Mouse (Mus musculus) midbrain, embryonic 10.5 days (tissue): ENCODE data around the gene Fgfr3. TPM values are rescaled to one million over a fixed set of nuclear protein-coding genes. Genes with fewer than 3 reads are reported as not detected.

Source experiments
- DNase-seq: peaks from one replicate; pipeline ENCODE4 v3.0.0-alpha.2; 2017; ENCODE audit warnings: low spot score
- H3K27ac ChIP-seq: fragments of 300-500 bp; sonication (generic); replicated peaks from 2 replicates; pipeline ENCODE4 v1.5.1; 2016; ENCODE audit warnings: mild to moderate bottlenecking
- H3K27me3 ChIP-seq: fragments of 300-500 bp; sonication (generic); 2 replicates; pipeline ENCODE4 v1.6.1; 2016; ENCODE audit warnings: low read depth, mild to moderate bottlenecking; ENCODE audit not compliant: poor library complexity, severe bottlenecking
- H3K36me3 ChIP-seq: fragments of 300-500 bp; sonication (generic); 2 replicates; pipeline ENCODE4 v1.6.1; 2016; ENCODE audit warnings: mild to moderate bottlenecking, moderate library complexity
- H3K4me1 ChIP-seq: fragments of 300-500 bp; sonication (generic); 2 replicates; pipeline ENCODE4 v1.6.1; 2016
- H3K4me3 ChIP-seq: fragments of 300-500 bp; sonication (generic); 2 replicates; pipeline ENCODE4 v1.5.1; 2016; ENCODE audit warnings: mild to moderate bottlenecking, moderate library complexity
- H3K9me3 ChIP-seq: fragments of 300-500 bp; sonication (generic); replicated peaks from 2 replicates; pipeline ENCODE4 v1.6.1; 2016; ENCODE audit warnings: mild to moderate bottlenecking
- WGBS: fragments of 180-500 bp; shearing (Covaris S2); methylation state at CpG from one replicate; pipeline ENCODE4 v1.1.7; 2016; 5-methylcytosine and 5-hydroxymethylcytosine counted together
- polyA plus RNA-seq: library from polyadenylated mRNA; unstranded; fragments of >200 nt; fragmentation: Nextera tagmentation; extraction: Ambion mirVana; gene quantifications from 2 replicates; pipeline ENCODE4 v1.2.1, GENCODE M21; 2016

Fgfr3 gene
- polyA plus RNA-seq, result 68.3 and 72.7 TPM in 2 replicates

DNA sequence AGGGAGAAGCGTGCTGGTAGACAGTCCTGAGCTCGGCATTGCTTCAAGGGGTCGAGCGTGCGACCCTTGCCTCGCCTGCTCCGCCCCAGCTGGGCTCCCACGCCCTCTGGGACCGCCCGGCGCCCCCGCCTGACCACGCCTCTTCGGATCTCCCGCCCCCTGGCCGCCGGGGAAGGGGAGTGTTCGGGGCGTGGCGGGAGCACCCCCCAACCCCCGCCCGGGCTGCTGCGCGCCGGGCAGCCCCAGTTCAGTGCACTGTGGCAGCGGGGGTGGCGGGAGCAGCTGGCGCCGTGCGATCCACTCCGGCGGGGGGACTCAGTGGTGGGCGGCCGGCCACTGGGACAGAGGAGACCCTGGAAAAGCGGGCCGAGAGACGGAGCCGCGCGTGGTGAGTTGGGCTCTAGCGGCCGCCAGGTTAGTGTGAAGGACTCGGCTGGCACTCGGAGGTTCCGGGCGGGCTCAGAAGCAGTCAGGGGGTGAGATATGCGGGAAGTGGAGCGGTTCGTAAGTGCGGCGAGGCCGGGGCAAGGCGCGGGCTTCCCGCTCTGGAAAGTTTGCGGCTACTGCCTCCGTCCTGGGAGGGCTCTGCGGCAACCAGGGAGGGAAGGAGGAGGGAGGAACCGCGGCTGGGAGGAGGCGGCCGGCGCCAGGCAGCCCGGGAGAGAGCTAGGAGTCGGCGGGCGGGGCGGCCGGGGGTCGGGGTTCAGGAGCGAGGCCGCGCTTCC is at the start of gene Fgfr3:
Gene Fgfr3, plus strand, starts transcription at position 134 of the 725 bp plus-strand sequence.
- WGBS, result under 1% methylated on average over 63 of the region's 73 CpGs
- H3K27ac ChIP-seq, result peak within 1 kb of the TSS; percentile 95
- peak within 1 kb of the TSS; percentile 92 for H3K4me3 ChIP-seq
- H3K36me3 ChIP-seq, result peaks cover 35% of the 10 kb centered on the region
- peaks cover 88% of the 10 kb centered on the region for H3K4me1 ChIP-seq
- no peaks in the 10 kb centered on the region for H3K9me3 ChIP-seq
- peaks cover 96% of the 10 kb centered on the region for H3K27me3 ChIP-seq
- peak; percentile 85 for DNase-seq

DNA sequence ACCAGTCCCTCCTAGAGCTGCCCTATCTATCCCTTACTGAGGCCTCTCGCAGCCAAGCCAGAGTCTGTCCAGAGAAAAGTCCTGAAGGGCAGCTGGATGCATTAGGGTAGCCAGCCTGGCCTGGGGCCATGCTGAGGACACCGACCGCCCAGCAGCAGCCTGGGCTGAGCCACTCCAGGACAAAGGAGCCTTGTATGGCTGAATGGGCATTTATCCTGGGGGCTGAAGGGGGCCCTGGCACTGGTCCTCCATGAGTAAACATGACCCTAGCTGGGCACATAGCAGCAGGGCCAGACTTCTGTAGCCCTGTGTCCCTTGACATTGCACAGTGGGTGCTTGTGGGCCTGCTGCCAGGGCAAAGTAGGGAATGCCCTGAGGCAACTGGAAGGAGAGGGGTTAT is 47.0 kb upstream of the Fgfr3 start:
- Histone ChIP-seq H3K27me3 (no peaks in the 10 kb centered on the region), H3K9me3 (no peaks in the 10 kb centered on the region), H3K27ac (peak overlapping the region; percentile 60; the same call in 1 of the 2 replicates), H3K36me3 (peaks cover 50% of the 10 kb centered on the region), H3K4me3 (no peak overlapping the region), H3K4me1 (peaks cover 11% of the 10 kb centered on the region)
- DNase-seq, result no peak
- WGBS, result 75% methylated on average over 3 of the region's 3 CpGs

DNA sequence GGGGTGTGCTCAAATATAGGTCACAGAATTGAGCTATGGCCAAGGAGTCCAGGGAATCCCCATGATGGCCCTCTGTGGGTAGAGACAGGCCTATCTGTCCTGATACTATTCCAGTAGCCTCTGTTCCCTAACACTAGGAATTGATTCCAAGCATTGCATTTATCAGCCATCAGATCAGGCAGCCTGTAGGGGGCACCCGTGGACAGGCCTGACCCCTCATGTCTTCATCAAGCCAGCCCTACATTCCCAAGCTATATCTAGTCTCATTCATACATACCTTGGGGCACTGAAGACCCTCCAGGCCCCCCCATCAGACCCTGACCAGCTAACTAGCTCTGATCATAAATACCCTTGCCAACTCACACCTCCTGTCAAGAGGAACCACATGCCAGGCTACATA is 45.5 kb upstream of the Fgfr3 start:
- H3K36me3 ChIP-seq, result peaks cover 35% of the 10 kb centered on the region
- WGBS, result 4% methylated on average over 1 of the region's 1 CpGs
- DNase-seq, result peak; percentile 69
- no peaks in the 10 kb centered on the region for H3K27me3 ChIP-seq
- H3K27ac ChIP-seq, result no peak overlapping the region
- H3K4me1 ChIP-seq, result peaks cover 12% of the 10 kb centered on the region
- no peaks in the 10 kb centered on the region for H3K9me3 ChIP-seq
- no peak overlapping the region for H3K4me3 ChIP-seq

DNA sequence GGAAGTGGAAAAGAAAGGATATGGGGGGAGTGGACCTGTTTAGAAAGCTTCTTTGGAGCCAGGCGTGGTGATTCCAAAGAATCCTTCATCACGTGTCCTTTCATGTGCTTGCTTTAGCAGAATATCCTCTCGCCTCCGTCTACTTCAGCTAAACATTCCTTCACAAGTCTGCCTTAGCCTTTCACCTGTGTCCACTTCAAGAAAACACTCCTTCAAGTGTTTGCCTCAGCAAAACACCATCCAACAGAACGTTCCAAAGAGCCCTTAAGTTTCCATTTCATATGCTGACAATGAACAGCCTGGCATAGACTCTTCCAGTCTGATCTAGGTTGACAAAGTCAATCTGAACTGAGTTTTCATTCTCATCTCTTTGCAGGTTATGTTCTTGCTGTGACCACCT is 43.2 kb upstream of the Fgfr3 start:
- H3K27ac ChIP-seq, result no peak overlapping the region
- H3K36me3 ChIP-seq, result peaks cover 12% of the 10 kb centered on the region
- H3K4me3 ChIP-seq, result no peak overlapping the region
- H3K9me3 ChIP-seq, result no peaks in the 10 kb centered on the region
- H3K27me3 ChIP-seq, result peaks cover 16% of the 10 kb centered on the region; the same call in 1 of the 2 replicates
- H3K4me1 ChIP-seq, result peaks cover 16% of the 10 kb centered on the region
- 87% methylated on average over 5 of the region's 5 CpGs for WGBS
- no peak for DNase-seq

DNA sequence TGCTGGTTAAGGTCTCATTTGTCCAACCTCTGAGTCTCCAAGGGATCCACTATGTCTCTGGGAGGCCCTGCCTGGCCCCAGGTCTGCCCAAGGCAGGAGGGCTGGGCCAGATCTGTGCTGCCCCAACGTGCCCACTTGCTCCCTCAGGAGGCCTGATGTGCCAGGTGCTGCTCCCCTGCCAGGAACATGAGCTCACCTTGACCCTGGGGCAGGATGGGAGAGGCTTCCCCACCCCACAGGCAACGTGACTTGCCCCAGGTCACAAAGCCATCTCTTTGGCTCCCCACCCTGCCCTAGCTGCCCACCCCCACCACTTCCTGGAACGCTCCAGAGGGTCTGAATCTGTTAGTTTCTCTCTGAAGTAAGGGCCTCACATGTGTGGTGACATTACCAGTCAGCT is 40.4 kb upstream of the Fgfr3 start:
- Histone ChIP-seq H3K27me3 (peaks cover 36% of the 10 kb centered on the region), H3K9me3 (no peaks in the 10 kb centered on the region), H3K27ac (peak overlapping the region; percentile 49; the same call in 1 of the 2 replicates), H3K4me3 (no peak overlapping the region), H3K36me3 (no peaks in the 10 kb centered on the region), H3K4me1 (peaks cover 19% of the 10 kb centered on the region; the same call in 1 of the 2 replicates)
- DNase-seq, result no peak
- 60% methylated on average over 3 of the region's 3 CpGs for WGBS

DNA sequence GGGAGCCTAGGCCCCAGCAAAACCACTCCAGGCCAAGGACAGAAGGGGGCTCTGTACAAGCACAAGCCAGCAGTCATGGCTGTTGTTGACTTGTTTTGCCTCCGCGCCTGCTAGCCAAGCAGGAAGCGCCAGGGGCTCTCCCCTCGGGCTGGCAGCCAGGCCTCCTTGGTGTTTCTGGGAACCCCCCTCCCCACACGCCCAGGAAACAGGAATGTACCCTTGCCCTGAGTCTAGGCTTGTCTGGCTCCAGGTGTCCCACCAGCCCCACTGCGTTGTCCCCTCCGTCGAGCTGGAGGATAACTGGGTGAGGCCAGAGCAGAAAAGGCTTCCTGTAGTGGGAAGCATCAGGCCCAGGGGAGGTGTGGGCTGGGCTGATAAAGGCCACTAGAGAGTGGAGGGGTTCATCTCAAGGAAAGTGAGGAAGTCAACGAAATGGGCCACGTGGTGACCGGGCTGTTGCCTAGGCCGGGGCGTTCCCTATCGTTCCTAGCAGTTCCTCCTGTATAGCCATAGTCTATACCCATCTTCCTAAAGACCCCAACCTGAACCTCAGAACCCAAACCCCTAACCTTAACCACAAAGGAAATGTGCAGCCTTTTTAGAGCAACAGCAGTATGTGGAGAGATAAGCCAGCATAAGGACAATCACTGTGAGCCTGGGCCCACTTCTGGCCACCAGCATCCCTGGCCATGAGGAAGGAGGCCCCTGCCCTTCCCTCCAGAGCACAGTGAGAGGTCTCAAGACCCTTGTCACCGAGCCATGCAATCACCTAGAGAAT is 39.7 kb upstream of the Fgfr3 start:
- 78% methylated on average over 15 of the region's 15 CpGs for WGBS
- Histone ChIP-seq H3K27ac (0 out of 2 replicates have a peak overlapping the region, but pooled peaks have one; percentile 58), H3K36me3 (no peaks in the 10 kb centered on the region), H3K27me3 (peaks cover 44% of the 10 kb centered on the region), H3K4me1 (peaks cover 19% of the 10 kb centered on the region; the same call in 1 of the 2 replicates), H3K4me3 (no peak overlapping the region), H3K9me3 (no peaks in the 10 kb centered on the region)
- DNase-seq, result no peak

DNA sequence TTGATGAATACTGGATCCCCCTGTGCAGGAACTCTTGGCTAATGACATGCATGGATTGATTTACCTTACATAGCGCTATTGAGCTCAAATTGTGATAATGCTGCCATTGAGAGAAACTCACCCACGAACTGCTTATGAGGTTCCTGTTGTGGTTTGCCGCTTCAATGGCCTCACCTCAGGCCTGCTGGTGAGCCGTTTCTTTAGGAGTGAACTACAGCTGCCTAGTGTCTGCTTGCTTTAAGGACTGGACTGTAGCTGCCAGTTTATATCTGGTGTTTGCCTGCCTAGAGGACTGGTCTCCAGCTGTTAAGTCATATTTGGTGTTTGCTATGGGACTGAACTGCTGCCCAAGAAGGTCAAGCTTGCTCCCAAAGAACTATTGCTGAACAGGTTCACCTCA is 38.5 kb upstream of the Fgfr3 start:
- peaks cover 55% of the 10 kb centered on the region for H3K27me3 ChIP-seq
- WGBS, result 81% methylated on average over 4 of the region's 4 CpGs

DNA sequence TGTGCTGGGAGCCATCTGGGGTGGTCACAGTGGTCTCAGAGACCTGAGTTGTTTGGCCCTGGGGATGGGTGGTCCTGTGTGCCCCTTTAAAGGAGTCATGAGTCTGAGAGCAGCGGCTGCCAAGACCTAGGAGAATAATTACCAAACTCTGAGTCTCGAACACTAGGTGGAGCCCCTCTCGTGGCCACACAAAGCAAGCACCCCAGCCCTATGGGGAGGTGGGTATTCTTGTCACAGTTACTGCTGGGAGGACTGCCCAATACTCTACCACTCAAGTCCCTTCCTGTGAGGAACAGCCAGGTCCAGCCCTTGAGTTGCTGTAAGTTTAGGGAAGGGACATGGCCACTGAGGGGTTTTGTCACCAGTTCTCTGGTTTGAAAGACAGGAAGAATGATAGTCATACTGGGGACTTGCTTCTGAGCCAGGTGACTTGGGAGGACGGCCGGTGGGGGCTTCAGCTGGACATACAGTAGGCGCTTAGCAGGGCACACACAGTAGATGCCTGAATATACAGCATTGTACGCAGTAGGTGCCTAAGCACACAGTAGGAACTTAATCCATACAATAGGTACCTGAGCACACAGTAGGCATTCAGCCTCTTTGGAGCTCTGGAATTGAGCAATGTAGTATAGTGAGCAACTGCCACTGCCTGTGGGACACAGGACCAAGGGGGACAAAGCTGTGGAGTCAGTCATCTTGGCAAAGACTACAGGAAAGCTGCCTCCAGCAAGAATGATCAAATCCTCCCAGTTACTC is 37.4 kb upstream of the Fgfr3 start:
- Histone ChIP-seq H3K27me3 (peaks cover 67% of the 10 kb centered on the region), H3K4me1 (peaks cover 32% of the 10 kb centered on the region), H3K27ac (peak overlapping the region; percentile 42; the same call in 1 of the 2 replicates), H3K4me3 (no peak overlapping the region), H3K9me3 (no peaks in the 10 kb centered on the region), H3K36me3 (no peaks in the 10 kb centered on the region)
- 49% methylated on average over 7 of the region's 7 CpGs for WGBS
- DNase-seq, result peak; percentile 67

More for the DNA sequence above, 38.5 kb upstream of the Fgfr3 start:
- Histone ChIP-seq H3K27ac (no peak overlapping the region), H3K4me3 (no peak overlapping the region), H3K36me3 (no peaks in the 10 kb centered on the region), H3K9me3 (no peaks in the 10 kb centered on the region), H3K4me1 (peaks cover 20% of the 10 kb centered on the region)
- no peak for DNase-seq

DNA sequence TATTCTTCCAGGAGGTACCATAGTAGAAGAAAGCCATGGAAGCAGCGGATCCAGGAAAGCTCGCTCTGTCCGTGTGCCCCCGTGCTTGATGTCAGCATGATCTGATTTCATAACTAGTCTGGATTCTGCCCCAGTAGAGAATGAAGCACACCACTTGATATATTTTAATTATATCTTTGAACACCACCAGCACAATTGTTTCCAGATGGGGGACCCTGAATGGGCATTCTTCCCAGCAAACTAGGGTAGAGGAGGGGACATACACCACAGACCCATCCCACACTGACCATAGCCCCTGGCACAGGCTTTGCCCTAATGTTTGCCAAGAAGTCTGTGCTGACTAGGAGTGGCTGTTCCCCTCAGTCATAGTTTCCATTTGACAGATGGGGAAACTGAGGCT is 36.5 kb upstream of the Fgfr3 start:
- Histone ChIP-seq H3K27me3 (peaks cover 75% of the 10 kb centered on the region), H3K27ac (no peak overlapping the region), H3K4me1 (peaks cover 40% of the 10 kb centered on the region), H3K9me3 (no peaks in the 10 kb centered on the region), H3K36me3 (no peaks in the 10 kb centered on the region), H3K4me3 (no peak overlapping the region)
- WGBS, result 94% methylated on average over 4 of the region's 4 CpGs
- DNase-seq, result no peak

DNA sequence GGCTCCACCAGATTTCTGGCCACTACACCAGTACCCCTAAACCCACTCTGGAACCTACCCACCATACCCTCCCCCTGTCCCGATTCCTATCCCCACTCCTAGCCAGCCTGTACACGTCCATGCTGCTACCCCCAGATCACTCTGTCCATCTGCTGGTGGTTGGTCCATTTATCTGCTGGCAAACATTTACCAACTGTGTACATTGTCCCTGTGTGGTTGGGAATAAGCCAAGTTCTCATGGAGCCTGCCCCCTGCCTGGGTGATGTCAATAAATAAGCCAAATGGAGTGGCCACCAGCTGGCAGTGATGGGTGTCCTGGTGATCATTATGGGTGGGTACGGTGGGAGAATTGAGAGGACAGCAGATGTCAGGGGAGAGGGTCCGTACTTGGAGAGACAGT is 34.3 kb upstream of the Fgfr3 start:
- no peaks in the 10 kb centered on the region for H3K36me3 ChIP-seq
- H3K4me1 ChIP-seq, result peaks cover 47% of the 10 kb centered on the region
- DNase-seq, result no peak
- H3K27ac ChIP-seq, result no peak overlapping the region
- no peaks in the 10 kb centered on the region for H3K9me3 ChIP-seq
- no peak overlapping the region for H3K4me3 ChIP-seq
- 91% methylated on average over 4 of the region's 4 CpGs for WGBS
- peaks cover 91% of the 10 kb centered on the region for H3K27me3 ChIP-seq

DNA sequence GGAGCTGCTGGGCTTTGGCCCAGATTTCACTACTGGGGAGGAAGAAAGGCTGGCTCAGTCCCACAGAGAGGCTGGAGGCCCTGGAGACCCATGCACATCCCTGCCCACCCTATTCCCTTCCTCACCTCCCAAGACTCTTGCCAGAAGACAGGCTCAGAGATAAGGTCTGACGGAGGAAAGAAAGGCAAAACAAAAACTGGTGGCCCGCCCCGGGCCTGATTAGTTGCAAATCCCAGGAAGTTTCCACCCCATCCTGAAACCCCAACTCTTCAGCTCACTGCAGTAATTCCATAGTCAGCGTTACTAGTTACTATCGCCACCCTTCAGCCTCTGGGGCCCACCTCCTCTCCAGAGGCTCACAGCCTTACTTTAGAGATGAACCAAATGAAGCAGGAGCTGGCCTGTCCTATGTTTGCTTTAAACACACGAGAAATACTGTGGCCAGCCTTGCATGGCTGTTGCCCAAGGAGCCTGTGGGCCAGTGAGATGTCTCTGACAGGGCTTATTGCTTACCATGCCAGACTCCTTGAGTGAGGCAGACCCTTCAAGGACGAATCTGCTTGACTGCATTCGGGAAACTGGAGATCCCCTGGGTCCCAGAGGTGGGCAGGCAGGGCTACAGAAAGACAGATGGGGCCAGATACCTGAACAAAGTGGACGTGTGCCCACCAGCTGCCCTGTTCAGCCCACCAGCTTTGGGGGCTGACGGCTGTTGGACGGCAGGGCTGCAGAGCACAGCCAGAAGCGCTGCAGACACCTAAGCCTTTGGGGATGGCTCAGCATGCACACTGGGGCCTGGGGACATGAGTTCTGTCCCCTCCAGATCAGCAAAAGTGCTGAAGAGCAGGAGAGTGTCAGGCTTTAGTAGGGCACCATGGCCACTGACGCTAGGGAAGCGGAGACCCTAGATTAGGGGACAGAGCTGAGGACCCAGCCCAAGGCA is 32.9 kb upstream of the Fgfr3 start:
- WGBS, result 57% methylated on average over 14 of the region's 14 CpGs
- peak overlapping the region; percentile 88 for H3K27ac ChIP-seq
- peaks cover 60% of the 10 kb centered on the region for H3K4me1 ChIP-seq
- peak overlapping the region; percentile 42; the same call in 1 of the 2 replicates for H3K4me3 ChIP-seq
- no peak for DNase-seq
- H3K36me3 ChIP-seq, result no peaks in the 10 kb centered on the region
- no peaks in the 10 kb centered on the region for H3K9me3 ChIP-seq
- H3K27me3 ChIP-seq, result peaks cover 96% of the 10 kb centered on the region
